Mouse (Mus musculus): ENCODE data around the gene Slc7a5.

DNA sequence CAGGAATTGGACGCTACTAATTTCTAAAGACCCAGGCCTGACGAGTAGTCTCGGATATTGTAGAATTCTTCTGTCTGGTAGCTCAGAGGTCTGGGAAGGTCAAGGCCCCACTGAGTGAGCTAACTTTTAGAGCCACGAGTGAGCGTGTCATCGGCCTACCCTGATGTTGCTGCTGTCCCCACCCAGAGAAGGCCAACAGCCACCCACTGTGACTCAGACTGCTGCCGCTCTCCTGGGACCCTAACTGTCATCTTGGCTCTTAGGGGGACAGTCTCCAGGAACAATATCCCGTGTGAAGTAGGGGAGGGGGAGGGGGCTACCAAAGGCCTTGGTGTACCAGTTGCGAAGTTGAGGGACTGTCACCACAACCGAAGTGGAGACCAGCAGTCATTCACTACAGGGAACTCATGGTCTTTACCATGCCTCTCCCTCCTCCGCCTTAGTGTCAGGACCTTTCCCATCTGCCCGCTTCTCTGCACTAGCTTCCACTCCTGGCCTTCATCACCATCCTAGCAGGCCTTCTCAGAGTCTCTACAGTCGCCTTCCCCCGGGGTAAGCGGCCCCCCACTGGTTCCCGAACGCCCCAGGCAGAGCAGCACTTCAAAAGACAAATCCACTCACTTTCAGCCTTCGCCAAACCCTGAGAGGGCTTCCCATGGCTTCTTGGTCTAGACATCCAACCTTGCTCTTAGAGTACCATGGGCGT, 39.7 kb upstream of the Slc7a5 start:
- TF ChIP-seq CTCF (conservative IDR thresholded peaks at IDR 0.05 in 1 of 2, IDR thresholded peaks at IDR 0.05 in 1 of 2; ENCODE audit: low read depth in 2 of 2, low read length in 2 of 2) (no peak), TCF12 (IDR thresholded peaks at IDR 0.05; ENCODE audit: low read depth, low read length) (no peak), NRF1 (IDR thresholded peaks at IDR 0.05; ENCODE audit: low read depth, low read length) (no peak), POLR2A (IDR thresholded peaks at IDR 0.05; ENCODE audit: low read depth, low read length) (no peak), RCOR1 (conservative IDR thresholded peaks at IDR 0.05; ENCODE audit: low read depth, low read length) (no peak), JUND (conservative IDR thresholded peaks at IDR 0.05; ENCODE audit: low read depth, low read length) (no peak), EP300 (IDR thresholded peaks at IDR 0.05; ENCODE audit: low read length) (no peak), PAX5 (IDR thresholded peaks at IDR 0.05; ENCODE audit: low read length) (no peak), NELFE (IDR thresholded peaks at IDR 0.05; ENCODE audit: low read depth, low read length) (no peak), ZNF384 (IDR thresholded peaks at IDR 0.05; ENCODE audit: low read depth, low read length) (no peak), HCFC1 (IDR thresholded peaks at IDR 0.05; ENCODE audit: low read depth, low read length) (no peak), MYC (IDR thresholded peaks at IDR 0.05; ENCODE audit: low read depth, low read length) (no peak), ZC3H11A (IDR thresholded peaks at IDR 0.05; ENCODE audit: low read depth, low read length) (no peak)

Data from CH12.LX (cell line).